Mouse (Mus musculus) heart, postnatal 0 days (tissue): ENCODE data around the gene Acacb. TPM values are rescaled to one million over a fixed set of nuclear protein-coding genes. Genes with fewer than 3 reads are reported as not detected.

ENCODE experiments used
- ATAC-seq: fragments of 200-750 bp; cut with Nextera tagmentation; 2 replicates; pipeline ENCODE4 v1.8.0; 2017; ENCODE audit warnings: low read depth, moderate number of reproducible peaks, moderate library complexity; ENCODE audit not compliant: insufficient read depth
- DNase-seq: peaks from one replicate; pipeline ENCODE4 v3.0.0-alpha.2; 2016; ENCODE audit warnings: low spot score
- H3K27ac ChIP-seq: fragments of 300-500 bp; sonication (generic); 2 replicates; pipeline ENCODE4 v1.5.1; 2014; ENCODE audit warnings: low read depth, mild to moderate bottlenecking
- H3K27me3 ChIP-seq: fragments of 300-500 bp; sonication (generic); 2 replicates; pipeline ENCODE4 v1.6.1; 2014; ENCODE audit warnings: low read length, mixed read lengths; ENCODE audit not compliant: control insufficient read depth, insufficient read depth
- H3K36me3 ChIP-seq: fragments of 300-500 bp; sonication (generic); replicated peaks from 2 replicates; pipeline ENCODE4 v1.6.1; 2014; ENCODE audit warnings: low read length, mixed read lengths; ENCODE audit not compliant: control insufficient read depth, insufficient read depth
- H3K4me1 ChIP-seq: fragments of 300-500 bp; sonication (generic); 2 replicates; pipeline ENCODE4 v1.6.1; 2014; ENCODE audit warnings: antibody characterized with exemption; ENCODE audit not compliant: control insufficient read depth, insufficient read depth
- H3K4me2 ChIP-seq: fragments of 300-500 bp; sonication (generic); 2 replicates; pipeline ENCODE4 v1.6.1; 2014; ENCODE audit warnings: low read depth, mild to moderate bottlenecking, low read length, moderate library complexity
- H3K4me3 ChIP-seq: fragments of 300-500 bp; sonication (generic); 2 replicates; pipeline ENCODE4 v1.5.1; 2014; ENCODE audit warnings: low read depth, low read length
- H3K9ac ChIP-seq: fragments of 300-500 bp; sonication (generic); replicated peaks from 2 replicates; pipeline ENCODE4 v1.6.1; 2014; ENCODE audit warnings: low read depth, low read length, mixed read lengths
- H3K9me3 ChIP-seq: fragments of 300-500 bp; sonication (generic); replicated peaks from 2 replicates; pipeline ENCODE4 v1.6.1; 2016; ENCODE audit warnings: low read length; ENCODE audit not compliant: control insufficient read depth
- CTCF ChIP-seq: IDR thresholded peaks from 2 replicates; pipeline ENCODE4 v1.5.1; 2016; ENCODE audit warnings: antibody characterized with exemption, control low read depth, low read depth
- EP300 ChIP-seq: IDR thresholded peaks from 2 replicates; pipeline ENCODE4 v1.6.1; 2016; ENCODE audit warnings: antibody characterized with exemption, low read depth
- WGBS: fragments of 180-500 bp; shearing (Covaris S2); extraction: QIAGEN DNeasy Blood & Tissue Kit; methylation state at CpG from one replicate; pipeline ENCODE4 v1.1.7; 2014; 5-methylcytosine and 5-hydroxymethylcytosine counted together
- polyA plus RNA-seq: library from polyadenylated mRNA; unstranded; fragments of >200 nt; fragmentation: Nextera tagmentation; extraction: Ambion mirVana; gene quantifications from 2 replicates; pipeline ENCODE4 v1.2.1, GENCODE M21; 2015
- total RNA-seq: library from RNA; depleted of rRNA; stranded (reverse); fragments of >200 nt; gene quantifications from 2 replicates; pipeline ENCODE4 v1.2.3, GENCODE M21; 2014; ENCODE audit warnings: low replicate concordance

The Acacb gene
- total and polyA plus RNA-seq, 2 experiments from 2014 or later, result 17.5 to 70.1 TPM

DNA sequence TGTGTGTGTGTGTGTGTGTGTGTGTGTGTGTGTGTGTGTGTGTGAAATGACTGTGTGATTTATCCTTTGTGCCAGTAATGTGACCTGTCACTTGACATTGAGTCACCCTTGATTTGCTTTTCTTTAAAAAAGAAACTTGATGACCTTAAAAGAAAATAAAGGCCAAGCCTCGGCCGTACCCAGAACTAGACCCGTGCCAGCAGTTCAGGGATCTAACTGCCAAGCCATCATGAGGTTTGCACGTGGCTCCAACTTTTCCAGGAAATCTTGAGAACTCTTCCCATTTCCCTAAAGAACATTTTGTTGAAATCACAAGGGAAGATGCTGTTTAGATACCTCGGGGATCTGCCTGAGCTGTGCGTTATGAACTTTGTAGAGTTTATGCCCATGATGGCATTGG lies 15.1 kb downstream of the Acacb start:
- TF ChIP-seq EP300 (no peak), CTCF (no peak)
- H3K27ac ChIP-seq, result no peak overlapping the region
- peaks cover 10% of the 10 kb centered on the region; the same call in 1 of the 2 replicates for H3K36me3 ChIP-seq
- H3K4me3 ChIP-seq, result no peak overlapping the region
- H3K9ac ChIP-seq, result no peak overlapping the region
- no peaks in the 10 kb centered on the region for H3K27me3 ChIP-seq
- peaks cover 6% of the 10 kb centered on the region; the same call in 1 of the 2 replicates for H3K4me1 ChIP-seq
- H3K4me2 ChIP-seq, result no peak overlapping the region
- DNase-seq (no peak), ATAC-seq (no peak)
- 77% methylated on average over 6 of the region's 6 CpGs for WGBS
- no peaks in the 10 kb centered on the region for H3K9me3 ChIP-seq

DNA sequence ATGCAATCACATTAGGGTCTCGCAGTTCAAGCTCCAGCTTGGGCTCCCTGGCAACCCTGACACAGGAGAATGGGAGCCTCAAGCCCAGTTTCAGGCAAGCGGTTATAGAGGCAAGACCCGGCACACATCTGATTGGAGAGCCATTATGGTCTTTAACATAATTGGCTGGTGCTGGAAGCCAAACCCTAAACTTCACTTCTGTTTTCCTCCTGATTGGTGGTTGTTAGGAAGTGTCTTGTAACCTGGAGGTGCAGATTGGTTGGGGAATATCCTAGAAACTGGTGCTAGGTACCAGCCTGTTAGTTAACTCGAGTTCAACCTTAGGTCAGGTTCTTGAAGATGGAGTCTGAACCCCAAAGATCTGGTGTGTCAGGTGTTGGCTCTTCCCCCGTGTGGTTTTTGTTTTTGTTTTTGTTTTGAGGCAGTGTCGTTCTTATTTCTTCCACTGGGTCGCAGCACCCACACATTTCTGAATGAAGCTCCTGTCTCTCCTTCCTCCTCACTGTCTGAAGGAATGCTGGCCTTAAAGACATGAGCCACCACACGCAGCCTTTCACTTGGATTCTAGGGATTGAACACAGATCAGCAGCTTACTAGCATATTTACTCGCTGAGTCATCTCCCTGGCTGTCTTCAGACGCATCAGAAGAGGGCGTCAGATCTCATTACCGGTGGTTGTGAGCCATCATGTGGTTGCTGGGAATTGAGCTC lies 15.9 kb downstream of the Acacb start:
- Histone ChIP-seq H3K9ac (no peak overlapping the region), H3K4me2 (no peak overlapping the region), H3K27me3 (no peaks in the 10 kb centered on the region), H3K9me3 (no peaks in the 10 kb centered on the region), H3K4me3 (no peak overlapping the region), H3K4me1 (peaks cover 6% of the 10 kb centered on the region; the same call in 1 of the 2 replicates), H3K27ac (no peak overlapping the region), H3K36me3 (peaks cover 14% of the 10 kb centered on the region)
- TF ChIP-seq EP300 (no peak), CTCF (no peak)
- 44% methylated on average over 12 of the region's 12 CpGs for WGBS
- ATAC-seq, result no peak
- DNase-seq, result no peak

DNA sequence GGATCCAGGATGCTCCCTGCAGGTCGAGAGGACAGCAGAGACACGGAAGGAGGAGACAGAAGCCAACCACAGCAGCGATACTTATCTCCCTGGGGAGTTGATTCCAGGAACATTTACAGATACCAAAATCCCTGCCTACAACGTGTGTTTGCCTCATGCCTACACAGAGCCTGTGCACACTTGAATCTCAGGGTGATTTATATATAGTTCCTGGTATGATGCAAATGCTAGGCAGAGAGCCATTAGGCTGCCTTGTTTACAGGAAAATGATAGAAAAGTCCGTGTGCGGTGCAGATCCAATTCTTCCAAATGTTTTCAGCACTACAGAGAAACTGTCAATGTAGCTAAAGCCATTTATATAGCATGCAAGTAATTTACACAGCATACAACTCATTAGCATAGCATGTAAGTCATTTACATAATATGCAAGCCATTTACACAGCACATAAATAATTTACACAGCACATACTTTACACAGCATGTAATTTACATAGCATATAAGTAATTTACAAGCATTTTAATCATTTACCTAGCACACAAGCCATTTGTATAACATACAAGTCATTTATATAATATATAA lies 16.9 kb downstream of the Acacb start:
- Histone ChIP-seq H3K4me3 (no peak overlapping the region), H3K27me3 (no peaks in the 10 kb centered on the region), H3K9ac (no peak overlapping the region), H3K27ac (no peak overlapping the region), H3K36me3 (peaks cover 14% of the 10 kb centered on the region), H3K4me1 (peaks cover 6% of the 10 kb centered on the region; the same call in 1 of the 2 replicates), H3K9me3 (no peaks in the 10 kb centered on the region), H3K4me2 (no peak overlapping the region)
- TF ChIP-seq CTCF, result no peak
- no peak for TF ChIP-seq EP300
- ATAC-seq, result no peak
- WGBS, result 34% methylated on average over 6 of the region's 6 CpGs
- no peak for DNase-seq

DNA sequence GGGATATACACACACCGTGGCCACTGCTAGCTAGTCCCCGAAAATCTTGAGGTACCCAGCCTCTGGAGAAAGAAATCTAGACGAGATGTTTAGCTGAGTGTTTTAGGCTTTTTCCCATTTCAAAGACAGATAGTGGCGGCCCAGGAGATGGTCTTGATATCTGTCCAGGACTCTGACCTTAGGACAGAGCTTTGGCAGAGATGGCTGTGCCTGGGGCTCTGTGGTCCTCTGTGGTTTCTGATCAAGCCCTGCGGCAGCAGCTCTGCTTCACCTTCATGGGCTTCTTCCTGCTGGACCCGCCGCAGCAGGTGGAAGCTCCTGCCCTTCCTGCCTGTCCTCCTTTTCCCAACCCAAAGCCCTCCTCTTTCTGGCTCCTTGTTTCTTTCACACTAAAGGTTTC lies 24.0 kb downstream of the Acacb start:
- DNase-seq (no peak), ATAC-seq (no peak)
- WGBS, result 82% methylated on average over 7 of the region's 7 CpGs
- TF ChIP-seq CTCF (no peak), EP300 (no peak)
- H3K4me1 ChIP-seq, result no peaks in the 10 kb centered on the region; the same call in 1 of the 2 replicates
- no peaks in the 10 kb centered on the region for H3K27me3 ChIP-seq
- no peaks in the 10 kb centered on the region for H3K9me3 ChIP-seq
- H3K36me3 ChIP-seq, result peaks cover 14% of the 10 kb centered on the region
- no peak overlapping the region for H3K4me3 ChIP-seq
- no peak overlapping the region for H3K4me2 ChIP-seq
- no peak overlapping the region for H3K9ac ChIP-seq
- no peak overlapping the region for H3K27ac ChIP-seq

GRCm38 (mm10) chr5:114172936-114173335 lies 26.6 kb downstream of the Acacb start:
- TF ChIP-seq CTCF (no peak), EP300 (no peak)
- no peak for ATAC-seq
- Histone ChIP-seq H3K9me3 (no peaks in the 10 kb centered on the region), H3K4me1 (peaks cover 7% of the 10 kb centered on the region), H3K4me3 (no peak overlapping the region), H3K9ac (no peak overlapping the region), H3K4me2 (no peak overlapping the region), H3K36me3 (no peaks in the 10 kb centered on the region), H3K27ac (no peak overlapping the region), H3K27me3 (no peaks in the 10 kb centered on the region)
- DNase-seq, result no peak
- 96% methylated on average over 3 of the region's 3 CpGs for WGBS
